ENCODE assay signal across 25 mouse cellular contexts in genomic region chr5:26206766-26207122, GRCm38 (mm10). TPM values are rescaled to one million over a fixed set of nuclear protein-coding genes. Genes with fewer than 3 reads are reported as not detected.
DNase-seq lines count a peak whose midpoint lies in the region; ATAC-seq lines count a peak whose summit lies in the region.
"Had no signal": no experiment of that assay in that cellular context is flagged by ENCODE, and none has a peak within 500 bp of the region (broad histone marks: within the 10 kb centered on the region; RNA-seq: fewer than 3 reads in every experiment).

No protein-coding gene starts in this region.

- peak; percentile 77; the same call in 1 of the 2 replicates for ATAC-seq in hindbrain, embryonic 11.5 days (ENCODE audit: low FRiP score)
- ATAC-seq in hindbrain, embryonic 14.5 days (ENCODE audit: low FRiP score), result no peak
- no peak for ATAC-seq in midbrain, embryonic 14.5 days (ENCODE audit: low FRiP score, low TSS enrichment)
- ATAC-seq: activated CD4-positive, CD25-positive, alpha-beta regulatory T cell, adult 4 months; forebrain, embryonic 16.5 days had no signal

- no peaks in the 10 kb centered on the region for H3K27me3 ChIP-seq in hindbrain, embryonic 11.5 days (ENCODE audit: control insufficient read depth, insufficient read depth, low read length)
- no peaks in the 10 kb centered on the region for H3K27me3 ChIP-seq in hindbrain, embryonic 14.5 days (ENCODE audit: control insufficient read depth, insufficient read depth, low read length)
- H3K27me3 ChIP-seq in midbrain, embryonic 14.5 days (ENCODE audit: control insufficient read depth, insufficient read depth, low read length), result no peaks in the 10 kb centered on the region
- H3K27me3 ChIP-seq: hindbrain, embryonic 15.5 days; megakaryocyte, embryonic 14.5 days had no signal

- no peak overlapping the region for H3K27ac ChIP-seq in hindbrain, embryonic 11.5 days (ENCODE audit: low read depth, low read length)
- no peak overlapping the region for H3K27ac ChIP-seq in hindbrain, embryonic 14.5 days
- H3K27ac ChIP-seq in midbrain, embryonic 14.5 days (replicated peaks; ENCODE audit: low read depth, low read length), result no peak overlapping the region
- H3K27ac ChIP-seq: heart, embryonic 10.5 days; hindbrain, embryonic 15.5 days; left cerebral cortex, adult 2 months had no signal

- peak; percentile 28 for DNase-seq in embryo, embryonic 10 days (ENCODE audit: low spot score)
- DNase-seq in embryo, embryonic 9.5 days (ENCODE audit: extremely low spot score), result no peak
- DNase-seq in hindbrain, embryonic 11.5 days (ENCODE audit: low spot score), result peak; percentile 49
- DNase-seq in hindbrain, embryonic 14.5 days (ENCODE audit: low spot score), result no peak
- DNase-seq in Muller cell, postnatal 12 days (ENCODE audit: inconsistent ontology term), result peak; percentile 62
- DNase-seq in midbrain, embryonic 14.5 days, result peak; percentile 24
- DNase-seq in yolk sac, embryonic 10.5 days (ENCODE audit: low spot score), result no peak
- DNase-seq in layer of hippocampus, adult 9-10 months (ENCODE audit: low spot score), result no peak
- DNase-seq: adrenal gland, postnatal 10 days; cerebellum, adult 9-11 months; gastrocnemius, postnatal 36 days; kidney, adult 18-20 months; kidney, postnatal 14 days; layer of hippocampus, adult 9-11 months; lung, adult 18-20 months; thymus, postnatal 14 days had no signal

- WGBS in hindbrain, embryonic 11.5 days, result 23% methylated on average over 2 of the region's 2 CpGs
- WGBS in hindbrain, embryonic 14.5 days, result 24% methylated on average over 2 of the region's 2 CpGs
- WGBS in midbrain, embryonic 14.5 days, result 17% methylated on average over 2 of the region's 2 CpGs

- no peak overlapping the region for H3K4me2 ChIP-seq in hindbrain, embryonic 11.5 days (replicated peaks; ENCODE audit: low read depth, low read length)
- no peak overlapping the region for H3K4me2 ChIP-seq in hindbrain, embryonic 14.5 days (replicated peaks)
- no peak overlapping the region for H3K4me2 ChIP-seq in midbrain, embryonic 14.5 days (ENCODE audit: low read length)
- H3K4me2 ChIP-seq: hindbrain, embryonic 15.5 days had no signal

- H3K9me3 ChIP-seq in hindbrain, embryonic 11.5 days (ENCODE audit: control insufficient read depth, low read length), result no peaks in the 10 kb centered on the region
- H3K9me3 ChIP-seq in hindbrain, embryonic 14.5 days (ENCODE audit: control insufficient read depth, low read length), result no peaks in the 10 kb centered on the region
- no peaks in the 10 kb centered on the region for H3K9me3 ChIP-seq in midbrain, embryonic 14.5 days (ENCODE audit: control insufficient read depth, low read length)
- H3K9me3 ChIP-seq: heart, embryonic 10.5 days; hindbrain, embryonic 15.5 days had no signal

- H3K36me3 ChIP-seq in hindbrain, embryonic 11.5 days (ENCODE audit: control insufficient read depth, insufficient read depth, low read length), result no peaks in the 10 kb centered on the region
- no peaks in the 10 kb centered on the region for H3K36me3 ChIP-seq in hindbrain, embryonic 14.5 days (replicated peaks; ENCODE audit: control insufficient read depth, insufficient read depth)
- no peaks in the 10 kb centered on the region for H3K36me3 ChIP-seq in midbrain, embryonic 14.5 days (ENCODE audit: control insufficient read depth, insufficient read depth, low read length)
- H3K36me3 ChIP-seq: heart, embryonic 10.5 days; hindbrain, embryonic 15.5 days had no signal

- H3K4me1 ChIP-seq in hindbrain, embryonic 11.5 days (replicated peaks; ENCODE audit: control insufficient read depth, insufficient read depth, low read length), result no peaks in the 10 kb centered on the region
- peaks cover 3% of the 10 kb centered on the region for H3K4me1 ChIP-seq in hindbrain, embryonic 14.5 days (replicated peaks; ENCODE audit: control insufficient read depth, insufficient read depth, low read length)
- H3K4me1 ChIP-seq in midbrain, embryonic 14.5 days (ENCODE audit: control insufficient read depth, insufficient read depth, low read length), result peaks cover 8% of the 10 kb centered on the region; the same call in 1 of the 2 replicates
- H3K4me1 ChIP-seq: heart, embryonic 10.5 days; megakaryocyte, embryonic 14.5 days had no signal

- H3K9ac ChIP-seq in hindbrain, embryonic 11.5 days (ENCODE audit: low read depth, low read length), result no peak overlapping the region
- no peak overlapping the region for H3K9ac ChIP-seq in hindbrain, embryonic 14.5 days
- H3K9ac ChIP-seq in midbrain, embryonic 14.5 days (replicated peaks; ENCODE audit: low read length), result no peak overlapping the region
- H3K9ac ChIP-seq: hindbrain, embryonic 15.5 days had no signal

- no peak overlapping the region for H3K4me3 ChIP-seq in hindbrain, embryonic 11.5 days (ENCODE audit: low read depth, low read length)
- H3K4me3 ChIP-seq in hindbrain, embryonic 14.5 days (replicated peaks; ENCODE audit: low read length), result no peak overlapping the region
- no peak overlapping the region for H3K4me3 ChIP-seq in midbrain, embryonic 14.5 days (replicated peaks; ENCODE audit: low read depth, low read length)
- H3K4me3 ChIP-seq: heart, embryonic 10.5 days; hindbrain, embryonic 15.5 days; left cerebral cortex, adult 2 months; megakaryocyte, embryonic 14.5 days; myocyte had no signal

RNA-seq across cellular contexts. Expression of gene Gm7361, which starts 50.7 kb away (rescaled TPM):
- polyA plus RNA-seq in hindbrain, embryonic 11.5 days (2014; fragmentation: Nextera tagmentation; extraction: Ambion mirVana), result 0.06 TPM in 1 of 2 replicates, not detected in the other
- 0.50 and 0.56 TPM in 2 replicates for polyA plus RNA-seq in hindbrain, embryonic 14.5 days (2014; fragmentation: Nextera tagmentation; extraction: Ambion mirVana)
- polyA plus RNA-seq in midbrain, embryonic 14.5 days (2014; fragmentation: Nextera tagmentation; extraction: Ambion mirVana), result 0.23 and 0.28 TPM in 2 replicates
- polyA plus RNA-seq: activated CD4-positive, CD25-positive, alpha-beta regulatory T cell, adult 4 months; forebrain, embryonic 16.5 days; heart, embryonic 10.5 days; heart, postnatal 0 days; liver, adult 2 months; myocyte had no signal

Comparison
In these comparisons a context has a peak if more than half of its experiments do, and no peak if none do; other contexts are left out.
1. DNase-seq: peak in embryo, embryonic 10 days (single experiment), hindbrain, embryonic 11.5 days (single experiment), Muller cell, postnatal 12 days (single experiment) and midbrain, embryonic 14.5 days (single experiment); none in embryo, embryonic 9.5 days (single experiment), hindbrain, embryonic 14.5 days (single experiment), yolk sac, embryonic 10.5 days (single experiment) and layer of hippocampus, adult 9-10 months (single experiment).